Mouse (Mus musculus): ENCODE results near the gene Rapgef4. TPM values are rescaled to one million over a fixed set of nuclear protein-coding genes. Genes with fewer than 3 reads are reported as not detected.

The Rapgef4 gene
- total RNA-seq, 2 experiments from 2014 or later, result 1.2 to 4.2 TPM

Other genes starting within 250 kb of the Rapgef4 start
- 10 to 100 TPM; 14.2 to 18.3 TPM for gene Itga6, start 235.6 kb upstream of the Rapgef4 start, total RNA-seq (2021)
- gene Pdk1, start 108.0 kb upstream of the Rapgef4 start, total RNA-seq (2021), result 10 to 100 TPM; 65.7 to 72.6 TPM